Mouse (Mus musculus) C2C12 (cell line): ENCODE data around the gene Oxnad1. TPM values are rescaled to one million over a fixed set of nuclear protein-coding genes. Genes with fewer than 3 reads are reported as not detected.

Source experiments
- H3K27me3 ChIP-seq: one replicate; pipeline ENCODE4 v1.6.1; 2011; ENCODE audit not compliant: control insufficient read depth, insufficient read depth, insufficient read length
- H3K36me3 ChIP-seq: one replicate; pipeline ENCODE4 v1.6.1; 2011; ENCODE audit not compliant: control insufficient read depth, insufficient read depth
- H3K4me3 ChIP-seq: one replicate; pipeline ENCODE4 v1.5.1; 2011; ENCODE audit warnings: mild to moderate bottlenecking, control low read depth; ENCODE audit not compliant: poor library complexity, insufficient read depth, severe bottlenecking
- H3K79me2 ChIP-seq: one replicate; pipeline ENCODE4 v1.6.1; 2011; ENCODE audit not compliant: control insufficient read depth, insufficient read depth
- H3K79me3 ChIP-seq: one replicate; pipeline ENCODE4 v1.6.1; 2011; ENCODE audit warnings: low read depth, control low read depth
- H3ac ChIP-seq: one replicate; pipeline ENCODE3; 2011; ENCODE audit warnings: low read depth; ENCODE audit not compliant: control insufficient read depth, insufficient read length
- CEBPB ChIP-seq: IDR thresholded peaks from one replicate; pipeline ENCODE4 v1.6.1; 2011; ENCODE audit warnings: low read depth, mild to moderate bottlenecking, control low read depth, moderate library complexity
- CTCF ChIP-seq: IDR thresholded peaks from one replicate; pipeline ENCODE4 v1.5.1; 2011; ENCODE audit not compliant: control insufficient read depth, insufficient read depth, insufficient read length
- FOSL1 ChIP-seq: IDR thresholded peaks from one replicate; pipeline ENCODE4 v1.8.0; 2011; ENCODE audit warnings: mild to moderate bottlenecking, low read length; ENCODE audit not compliant: poor library complexity, insufficient read depth, severe bottlenecking
- MAX ChIP-seq: IDR thresholded peaks from one replicate; pipeline ENCODE4 v1.6.1; 2011; ENCODE audit warnings: mild to moderate bottlenecking, control low read depth
- MYOD1 ChIP-seq: IDR thresholded peaks from one replicate; pipeline ENCODE4 v1.6.1; 2011; ENCODE audit warnings: low read depth; ENCODE audit not compliant: control insufficient read depth, insufficient read length
- MYOG ChIP-seq: IDR thresholded peaks from one replicate; pipeline ENCODE4 v1.6.1; 2011; ENCODE audit not compliant: control insufficient read depth, insufficient read length; ENCODE audit errors: extremely low read depth
- USF1 ChIP-seq: IDR thresholded peaks from one replicate; pipeline ENCODE4 v1.6.1; 2011; ENCODE audit warnings: low read depth, mild to moderate bottlenecking, control low read depth, moderate library complexity
- polyA plus RNA-seq: library from polyadenylated mRNA; unstranded; fragments of >200 nt; fragmentation: generic; extraction: Trizol; gene quantifications from one replicate; pipeline ENCODE4 v1.2.1, GENCODE M21; 2012; ENCODE audit warnings: missing spikeins

Gene Oxnad1
- polyA plus RNA-seq, 1 experiment = 17.9 TPM

GRCm38 (mm10) chr14:32091704-32092103, 6.5 kb downstream of the Oxnad1 start:
- Histone ChIP-seq H3K36me3 (peaks cover 42% of the 10 kb centered on the region), H3K4me3 (no peak overlapping the region), H3ac (no peak overlapping the region), H3K79me2 (peaks cover 22% of the 10 kb centered on the region), H3K79me3 (peaks cover 12% of the 10 kb centered on the region), H3K27me3 (no peaks in the 10 kb centered on the region)
- TF ChIP-seq CEBPB (no peak), USF1 (no peak), MAX (no peak), CTCF (no peak), MYOG (no peak), MYOD1 (no peak), FOSL1 (no peak)

GRCm38 (mm10) chr14:32093018-32093417, 7.8 kb downstream of the Oxnad1 start:
- Histone ChIP-seq H3ac (no peak overlapping the region), H3K27me3 (no peaks in the 10 kb centered on the region), H3K4me3 (no peak overlapping the region), H3K79me3 (peaks cover 4% of the 10 kb centered on the region), H3K79me2 (peaks cover 9% of the 10 kb centered on the region), H3K36me3 (peaks cover 53% of the 10 kb centered on the region)
- TF ChIP-seq MAX (no peak), CEBPB (no peak), MYOD1 (no peak), FOSL1 (no peak), MYOG (no peak), CTCF (no peak), USF1 (no peak)

- peaks cover 57% of the 10 kb centered on the region for H3K36me3 ChIP-seq
- H3K79me3 ChIP-seq = peaks cover 3% of the 10 kb centered on the region
- H3K27me3 ChIP-seq = no peaks in the 10 kb centered on the region
- TF ChIP-seq FOSL1 = no peak
- TF ChIP-seq MYOG = no peak
- TF ChIP-seq MAX = no peak
- TF ChIP-seq CTCF = no peak
- TF ChIP-seq CEBPB = no peak
- no peak for TF ChIP-seq MYOD1
- TF ChIP-seq USF1 = no peak
- H3K4me3 ChIP-seq = no peak overlapping the region
- H3ac ChIP-seq = no peak overlapping the region
- peaks cover 3% of the 10 kb centered on the region for H3K79me2 ChIP-seq
Measured at GRCm38 (mm10) chr14:32093500-32094117, 8.4 kb downstream of the Oxnad1 start.

GRCm38 (mm10) chr14:32095646-32096045, 10.5 kb downstream of the Oxnad1 start:
- H3K79me3 ChIP-seq = no peaks in the 10 kb centered on the region
- no peak for TF ChIP-seq FOSL1
- no peak for TF ChIP-seq USF1
- TF ChIP-seq MAX = no peak
- no peak for TF ChIP-seq CTCF
- no peak for TF ChIP-seq CEBPB
- no peak for TF ChIP-seq MYOD1
- no peak for TF ChIP-seq MYOG

GRCm38 (mm10) chr14:32096740-32097139, 11.6 kb downstream of the Oxnad1 start:
- H3K36me3 ChIP-seq = peaks cover 79% of the 10 kb centered on the region
- TF ChIP-seq CTCF = no peak
- TF ChIP-seq MYOD1 = no peak
- TF ChIP-seq MAX = no peak
- TF ChIP-seq USF1 = no peak
- no peak for TF ChIP-seq MYOG
- no peak for TF ChIP-seq CEBPB
- no peak for TF ChIP-seq FOSL1

More at GRCm38 (mm10) chr14:32095646-32096045, 10.5 kb downstream of the Oxnad1 start:
- H3ac ChIP-seq = no peak overlapping the region
- H3K36me3 ChIP-seq = peaks cover 77% of the 10 kb centered on the region
- H3K79me2 ChIP-seq = no peaks in the 10 kb centered on the region
- H3K4me3 ChIP-seq = no peak overlapping the region
- H3K27me3 ChIP-seq = no peaks in the 10 kb centered on the region

More at GRCm38 (mm10) chr14:32096740-32097139, 11.6 kb downstream of the Oxnad1 start:
- H3ac ChIP-seq = no peak overlapping the region
- no peaks in the 10 kb centered on the region for H3K27me3 ChIP-seq
- no peaks in the 10 kb centered on the region for H3K79me2 ChIP-seq
- no peak overlapping the region for H3K4me3 ChIP-seq
- H3K79me3 ChIP-seq = no peaks in the 10 kb centered on the region
